Mouse (Mus musculus): Measurements from ENCODE around the gene Zcchc17. TPM values are rescaled to one million over a fixed set of nuclear protein-coding genes. Genes with fewer than 3 reads are reported as not detected.

The Zcchc17 gene
- polyA plus RNA-seq, 1 experiment, result 36.8 TPM

GRCm38 (mm10) chr4:130304746-130305145 lies 55.0 kb downstream of the Zcchc17 start:
- no peak for DNase-seq
- H3K27me3 ChIP-seq (ENCODE audit: control insufficient read depth, insufficient read depth, low read length), result peaks cover 17% of the 10 kb centered on the region
- WGBS, result 49% methylated on average over 3 of the region's 3 CpGs

GRCm38 (mm10) chr4:130302285-130302870 lies 57.4 kb downstream of the Zcchc17 start:
- Histone ChIP-seq H3K36me3 (ENCODE audit: control insufficient read depth, insufficient read depth, low read length) (no peaks in the 10 kb centered on the region), H3K27me3 (ENCODE audit: control insufficient read depth, insufficient read depth, low read length) (0 out of 2 replicates have a peak, but pooled peaks cover 3% of the 10 kb centered on the region), H3K4me1 (replicated peaks; ENCODE audit: control insufficient read depth, insufficient read depth, low read length) (no peaks in the 10 kb centered on the region), H3K27ac (ENCODE audit: control insufficient read depth, insufficient read depth, low read length) (no peak overlapping the region), H3K4me3 (ENCODE audit: control insufficient read depth, insufficient read depth, low read length) (no peak overlapping the region)
- TF ChIP-seq POLR2A (IDR thresholded peaks at IDR 0.05; ENCODE audit: control insufficient read depth, extremely low read depth, insufficient read depth, low read length, poor library complexity), result no peak
- TF ChIP-seq CTCF (IDR thresholded peaks at IDR 0.05; ENCODE audit: borderline replicate concordance, control insufficient read depth, extremely low read depth, insufficient read depth, low read length, poor library complexity), result no peak
- DNase-seq, result no peak
- WGBS, result 75% methylated on average over 12 of the region's 12 CpGs

More at GRCm38 (mm10) chr4:130304746-130305145, 55.0 kb downstream of the Zcchc17 start:
- no peak overlapping the region for H3K4me3 ChIP-seq (ENCODE audit: control insufficient read depth, insufficient read depth, low read length)
- H3K36me3 ChIP-seq (ENCODE audit: control insufficient read depth, insufficient read depth, low read length), result no peaks in the 10 kb centered on the region
- no peak for TF ChIP-seq POLR2A (IDR thresholded peaks at IDR 0.05; ENCODE audit: control insufficient read depth, extremely low read depth, insufficient read depth, low read length, poor library complexity)
- TF ChIP-seq CTCF (IDR thresholded peaks at IDR 0.05; ENCODE audit: borderline replicate concordance, control insufficient read depth, extremely low read depth, insufficient read depth, low read length, poor library complexity), result no peak
- H3K27ac ChIP-seq (ENCODE audit: control insufficient read depth, insufficient read depth, low read length), result no peak overlapping the region
- H3K4me1 ChIP-seq (replicated peaks; ENCODE audit: control insufficient read depth, insufficient read depth, low read length), result peaks cover 13% of the 10 kb centered on the region

- no peak for TF ChIP-seq CTCF (IDR thresholded peaks at IDR 0.05; ENCODE audit: borderline replicate concordance, control insufficient read depth, extremely low read depth, insufficient read depth, low read length, poor library complexity)
- TF ChIP-seq POLR2A (IDR thresholded peaks at IDR 0.05; ENCODE audit: control insufficient read depth, extremely low read depth, insufficient read depth, low read length, poor library complexity), result no peak
- no peak overlapping the region for H3K4me3 ChIP-seq (ENCODE audit: control insufficient read depth, insufficient read depth, low read length)
- 84% methylated on average over 8 of the region's 8 CpGs for WGBS
Measured at GRCm38 (mm10) chr4:130299629-130300018, 60.1 kb downstream of the Zcchc17 start.

GRCm38 (mm10) chr4:130298877-130299628 lies 60.7 kb downstream of the Zcchc17 start:
- no peaks in the 10 kb centered on the region for H3K36me3 ChIP-seq (ENCODE audit: control insufficient read depth, insufficient read depth, low read length)
- 89% methylated on average over 11 of the region's 11 CpGs for WGBS
- TF ChIP-seq CTCF (IDR thresholded peaks at IDR 0.05; ENCODE audit: borderline replicate concordance, control insufficient read depth, extremely low read depth, insufficient read depth, low read length, poor library complexity) (no peak), POLR2A (IDR thresholded peaks at IDR 0.05; ENCODE audit: control insufficient read depth, extremely low read depth, insufficient read depth, low read length, poor library complexity) (no peak)
- H3K27ac ChIP-seq (ENCODE audit: control insufficient read depth, insufficient read depth, low read length), result no peak overlapping the region
- no peaks in the 10 kb centered on the region for H3K4me1 ChIP-seq (replicated peaks; ENCODE audit: control insufficient read depth, insufficient read depth, low read length)
- H3K27me3 ChIP-seq (ENCODE audit: control insufficient read depth, insufficient read depth, low read length), result no peaks in the 10 kb centered on the region
- DNase-seq, result no peak
- no peak overlapping the region for H3K4me3 ChIP-seq (ENCODE audit: control insufficient read depth, insufficient read depth, low read length)

More at GRCm38 (mm10) chr4:130299629-130300018, 60.1 kb downstream of the Zcchc17 start:
- Histone ChIP-seq H3K27ac (ENCODE audit: control insufficient read depth, insufficient read depth, low read length) (no peak overlapping the region), H3K4me1 (replicated peaks; ENCODE audit: control insufficient read depth, insufficient read depth, low read length) (no peaks in the 10 kb centered on the region), H3K27me3 (ENCODE audit: control insufficient read depth, insufficient read depth, low read length) (no peaks in the 10 kb centered on the region), H3K36me3 (ENCODE audit: control insufficient read depth, insufficient read depth, low read length) (no peaks in the 10 kb centered on the region)
- no peak for DNase-seq

GRCm38 (mm10) chr4:130297123-130297529 lies 62.6 kb downstream of the Zcchc17 start:
- WGBS, result 32% methylated on average over 13 of the region's 13 CpGs
- no peak overlapping the region for H3K27ac ChIP-seq (ENCODE audit: control insufficient read depth, insufficient read depth, low read length)
- DNase-seq, result no peak
- TF ChIP-seq POLR2A (IDR thresholded peaks at IDR 0.05; ENCODE audit: control insufficient read depth, extremely low read depth, insufficient read depth, low read length, poor library complexity) (no peak), CTCF (IDR thresholded peaks at IDR 0.05; ENCODE audit: borderline replicate concordance, control insufficient read depth, extremely low read depth, insufficient read depth, low read length, poor library complexity) (peak; percentile 56; the same call in 1 of the 2 replicates)
- H3K27me3 ChIP-seq (ENCODE audit: control insufficient read depth, insufficient read depth, low read length), result no peaks in the 10 kb centered on the region
- no peak overlapping the region for H3K4me3 ChIP-seq (ENCODE audit: control insufficient read depth, insufficient read depth, low read length)
- no peaks in the 10 kb centered on the region for H3K4me1 ChIP-seq (replicated peaks; ENCODE audit: control insufficient read depth, insufficient read depth, low read length)
- H3K36me3 ChIP-seq (ENCODE audit: control insufficient read depth, insufficient read depth, low read length), result no peaks in the 10 kb centered on the region

- Histone ChIP-seq H3K4me3 (ENCODE audit: control insufficient read depth, insufficient read depth, low read length) (no peak overlapping the region), H3K27me3 (ENCODE audit: control insufficient read depth, insufficient read depth, low read length) (no peaks in the 10 kb centered on the region), H3K27ac (ENCODE audit: control insufficient read depth, insufficient read depth, low read length) (no peak overlapping the region), H3K36me3 (ENCODE audit: control insufficient read depth, insufficient read depth, low read length) (no peaks in the 10 kb centered on the region), H3K4me1 (replicated peaks; ENCODE audit: control insufficient read depth, insufficient read depth, low read length) (no peaks in the 10 kb centered on the region)
- no peak for DNase-seq
- 90% methylated on average over 13 of the region's 13 CpGs for WGBS
- TF ChIP-seq POLR2A (IDR thresholded peaks at IDR 0.05; ENCODE audit: control insufficient read depth, extremely low read depth, insufficient read depth, low read length, poor library complexity), result no peak
- no peak for TF ChIP-seq CTCF (IDR thresholded peaks at IDR 0.05; ENCODE audit: borderline replicate concordance, control insufficient read depth, extremely low read depth, insufficient read depth, low read length, poor library complexity)
Measured at GRCm38 (mm10) chr4:130296243-130296965, 63.3 kb downstream of the Zcchc17 start.
